Comparison of ENCODE assay signal across 8 mouse cellular contexts in the genomic region with DNA sequence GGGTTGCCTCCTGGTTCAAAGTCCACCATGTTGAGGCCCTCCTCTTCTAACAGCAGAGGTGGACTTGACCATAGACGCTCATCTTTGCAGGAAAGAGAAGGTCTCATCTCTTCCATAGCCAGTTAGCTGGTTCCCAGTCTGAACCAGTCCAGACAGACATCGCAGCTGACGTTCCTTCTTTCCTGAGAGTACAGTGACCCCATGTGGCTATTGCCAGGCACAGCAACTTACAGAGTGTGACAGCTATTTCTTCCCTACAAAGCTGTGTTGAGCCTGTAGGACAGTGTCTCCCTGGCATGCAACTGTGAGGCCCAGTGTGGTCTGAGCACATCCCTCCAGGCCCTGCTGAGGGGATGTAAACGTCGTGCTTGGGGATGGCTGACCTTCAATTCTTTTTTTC. TPM values are rescaled to one million over a fixed set of nuclear protein-coding genes. Genes with fewer than 3 reads are reported as not detected.
DNase-seq lines count a peak whose midpoint lies in the region; ATAC-seq lines count a peak whose summit lies in the region.

No protein-coding gene starts in this region.

- no peak overlapping the region for H3K4me3 ChIP-seq in midbrain, embryonic 10.5 days
- no peak overlapping the region for H3K4me3 ChIP-seq in midbrain, embryonic 16.5 days (ENCODE audit: low read depth, low read length)
- H3K4me3 ChIP-seq in embryonic facial prominence, embryonic 14.5 days (ENCODE audit: low read depth, low read length): no peak overlapping the region

- DNase-seq in midbrain, embryonic 10.5 days (ENCODE audit: low spot score): peak; percentile 51
- peak; percentile 51 to 55 for DNase-seq in adrenal gland, postnatal 36 days
- DNase-seq in embryonic facial prominence, embryonic 14.5 days (ENCODE audit: low spot score): peak; percentile 71
- peak; percentile 75 to 80 for DNase-seq in heart, postnatal 10 days
- peak; percentile 53 to 60 for DNase-seq in layer of hippocampus, adult 8-10 months (ENCODE audit: low spot score in 2 of 2)
- DNase-seq in lung, postnatal 14 days: peak; percentile 58
- DNase-seq in right cerebral cortex, postnatal 14 days: peak; percentile 49

- H3K27me3 ChIP-seq in midbrain, embryonic 10.5 days (ENCODE audit: low read depth, poor library complexity, severe bottlenecking): no peaks in the 10 kb centered on the region
- no peaks in the 10 kb centered on the region for H3K27me3 ChIP-seq in midbrain, embryonic 16.5 days (ENCODE audit: control insufficient read depth, insufficient read depth, low read depth, low read length)
- no peaks in the 10 kb centered on the region for H3K27me3 ChIP-seq in embryonic facial prominence, embryonic 14.5 days (replicated peaks; ENCODE audit: control insufficient read depth, insufficient read depth, low read length)

- H3K4me1 ChIP-seq in midbrain, embryonic 10.5 days: peaks cover 27% of the 10 kb centered on the region
- no peaks in the 10 kb centered on the region; the same call in 1 of the 2 replicates for H3K4me1 ChIP-seq in midbrain, embryonic 16.5 days (ENCODE audit: control insufficient read depth, insufficient read depth, low read length)
- H3K4me1 ChIP-seq in embryonic facial prominence, embryonic 14.5 days (ENCODE audit: control insufficient read depth, insufficient read depth, low read length): no peaks in the 10 kb centered on the region

- no peak overlapping the region for H3K4me2 ChIP-seq in midbrain, embryonic 16.5 days (ENCODE audit: low read length)
- H3K4me2 ChIP-seq in embryonic facial prominence, embryonic 14.5 days (ENCODE audit: low read depth, low read length): no peak overlapping the region

- H3K9ac ChIP-seq in midbrain, embryonic 16.5 days (ENCODE audit: low read depth, low read length): no peak overlapping the region
- H3K9ac ChIP-seq in embryonic facial prominence, embryonic 14.5 days (ENCODE audit: low read depth, low read length): no peak overlapping the region

- ATAC-seq in midbrain, embryonic 16.5 days: no peak
- no peak for ATAC-seq in embryonic facial prominence, embryonic 14.5 days (ENCODE audit: low read depth)

- no peak overlapping the region for H3K27ac ChIP-seq in midbrain, embryonic 10.5 days (replicated peaks)
- H3K27ac ChIP-seq in midbrain, embryonic 16.5 days (ENCODE audit: low read length): no peak overlapping the region
- H3K27ac ChIP-seq in embryonic facial prominence, embryonic 14.5 days (replicated peaks; ENCODE audit: low read depth, low read length): no peak overlapping the region

- WGBS in midbrain, embryonic 10.5 days: 7% methylated on average over 5 of the region's 5 CpGs
- WGBS in midbrain, embryonic 16.5 days: 10% methylated on average over 5 of the region's 5 CpGs
- WGBS in embryonic facial prominence, embryonic 14.5 days: 10% methylated on average over 5 of the region's 5 CpGs

- 0 out of 2 replicates have a peak, but pooled peaks cover 3% of the 10 kb centered on the region for H3K36me3 ChIP-seq in midbrain, embryonic 10.5 days
- peaks cover 6% of the 10 kb centered on the region for H3K36me3 ChIP-seq in midbrain, embryonic 16.5 days (ENCODE audit: control insufficient read depth, insufficient read depth, low read length)
- H3K36me3 ChIP-seq in embryonic facial prominence, embryonic 14.5 days (ENCODE audit: control insufficient read depth, insufficient read depth, low read length): no peaks in the 10 kb centered on the region

- intact Hi-C loops in heart, postnatal 10 days (cut with DNase I): loop anchor here (1.0 to 5.0 kb wide), 3 partner anchors 395 to 602 kb away; no protein-coding TSS in a partner anchor

- no peaks in the 10 kb centered on the region for H3K9me3 ChIP-seq in midbrain, embryonic 10.5 days (replicated peaks)
- H3K9me3 ChIP-seq in midbrain, embryonic 16.5 days (replicated peaks; ENCODE audit: control insufficient read depth, low read length, poor library complexity, severe bottlenecking): no peaks in the 10 kb centered on the region
- no peaks in the 10 kb centered on the region for H3K9me3 ChIP-seq in embryonic facial prominence, embryonic 14.5 days (ENCODE audit: control insufficient read depth, low read length)

RNA-seq across cellular contexts. Expression of a gene that starts 49.1 kb away (rescaled TPM):
- polyA plus RNA-seq in midbrain, embryonic 10.5 days (2016; fragmentation: Nextera tagmentation; extraction: Ambion mirVana): 2.2 and 3.0 TPM in 2 replicates
- 24.7 and 27.3 TPM in 2 replicates for polyA plus RNA-seq in midbrain, embryonic 16.5 days (2015; fragmentation: Nextera tagmentation; extraction: Ambion mirVana)
- total RNA-seq in adrenal gland, postnatal 36 days (2021): 1 to 10 TPM; 4.7 to 5.1 TPM
- polyA plus RNA-seq in embryonic facial prominence, embryonic 14.5 days (2014; fragmentation: Nextera tagmentation; extraction: Ambion mirVana): 3.0 and 3.1 TPM in 2 replicates
- total RNA-seq in heart, postnatal 10 days (2021): 1 to 10 TPM; 2.1 to 3.9 TPM
- 100 to 1,000 TPM in 2 of 4 experiments, 10 to 100 TPM in 2; 96.0 to 117 (median 106) TPM for total RNA-seq in layer of hippocampus, adult 8-10 months (2022)

Comparison
In these comparisons a context has a peak if more than half of its experiments do, and no peak if none do; other contexts are left out.
1. RNA of a gene that starts 49.1 kb away (total RNA-seq): 96.0 to 117 TPM in layer of hippocampus, adult 8-10 months; 4.7 to 5.1 TPM in adrenal gland, postnatal 36 days and 2.1 to 3.9 TPM in heart, postnatal 10 days; every median in the first group is over 10 times any median in the second.
2. Peak in every context shown above with its lines, with median percentiles within 50 percentile points of each other: DNase-seq.